Mouse (Mus musculus): ENCODE results near the gene Mthfd2l. TPM values are rescaled to one million over a fixed set of nuclear protein-coding genes. Genes with fewer than 3 reads are reported as not detected.

Gene Mthfd2l
- 28.6 and 61.9 TPM in 2 replicates for polyA plus RNA-seq (2012; rRNA removed; ENCODE audit: low replicate concordance)

DNA sequence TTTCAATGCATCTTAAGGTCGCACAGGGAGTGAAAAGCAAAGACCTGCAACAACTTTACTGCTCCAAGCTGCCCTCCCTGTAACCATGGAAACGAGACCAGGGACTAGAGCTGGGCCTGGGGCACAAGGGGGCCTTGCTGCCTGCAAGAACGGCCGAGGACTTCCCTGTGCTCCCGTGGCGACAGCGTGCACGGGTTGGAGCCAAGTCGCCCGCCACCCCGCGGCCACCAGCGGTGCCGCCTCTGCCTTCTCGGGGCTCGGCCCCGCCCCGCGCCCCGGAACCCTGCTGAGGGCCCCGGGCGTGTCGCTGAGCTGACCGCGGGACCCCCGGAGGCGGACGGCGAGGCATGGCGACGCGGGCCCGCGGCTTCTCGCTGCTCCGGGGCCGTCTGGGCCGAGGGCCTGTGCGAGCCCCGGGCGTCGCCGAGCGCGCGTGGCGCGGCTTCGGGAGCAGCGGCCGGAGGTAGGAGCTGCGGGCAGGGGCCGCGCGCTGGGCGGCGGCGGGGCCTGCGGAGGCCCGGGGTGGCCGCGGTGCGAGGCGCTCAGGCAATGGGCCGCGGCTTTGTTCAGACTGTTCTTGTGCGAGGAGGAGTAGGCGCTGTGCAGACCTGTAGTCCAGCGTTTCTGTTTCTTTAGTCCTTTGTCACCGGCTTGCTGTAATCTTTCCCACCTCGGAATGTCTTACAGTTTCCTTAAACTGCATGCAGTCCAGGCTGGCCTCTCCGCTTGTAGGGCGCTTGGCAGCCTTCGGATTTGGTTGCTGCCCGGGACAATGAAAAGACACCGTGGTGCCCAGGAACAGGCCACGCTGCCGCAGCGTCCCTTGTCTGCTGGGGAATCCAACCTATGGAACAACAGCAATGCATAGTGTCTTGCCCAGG, at the start of gene Mthfd2l:
Gene Mthfd2l, plus strand, starts transcription at position 147 of the 881 bp plus-strand sequence.

DNA sequence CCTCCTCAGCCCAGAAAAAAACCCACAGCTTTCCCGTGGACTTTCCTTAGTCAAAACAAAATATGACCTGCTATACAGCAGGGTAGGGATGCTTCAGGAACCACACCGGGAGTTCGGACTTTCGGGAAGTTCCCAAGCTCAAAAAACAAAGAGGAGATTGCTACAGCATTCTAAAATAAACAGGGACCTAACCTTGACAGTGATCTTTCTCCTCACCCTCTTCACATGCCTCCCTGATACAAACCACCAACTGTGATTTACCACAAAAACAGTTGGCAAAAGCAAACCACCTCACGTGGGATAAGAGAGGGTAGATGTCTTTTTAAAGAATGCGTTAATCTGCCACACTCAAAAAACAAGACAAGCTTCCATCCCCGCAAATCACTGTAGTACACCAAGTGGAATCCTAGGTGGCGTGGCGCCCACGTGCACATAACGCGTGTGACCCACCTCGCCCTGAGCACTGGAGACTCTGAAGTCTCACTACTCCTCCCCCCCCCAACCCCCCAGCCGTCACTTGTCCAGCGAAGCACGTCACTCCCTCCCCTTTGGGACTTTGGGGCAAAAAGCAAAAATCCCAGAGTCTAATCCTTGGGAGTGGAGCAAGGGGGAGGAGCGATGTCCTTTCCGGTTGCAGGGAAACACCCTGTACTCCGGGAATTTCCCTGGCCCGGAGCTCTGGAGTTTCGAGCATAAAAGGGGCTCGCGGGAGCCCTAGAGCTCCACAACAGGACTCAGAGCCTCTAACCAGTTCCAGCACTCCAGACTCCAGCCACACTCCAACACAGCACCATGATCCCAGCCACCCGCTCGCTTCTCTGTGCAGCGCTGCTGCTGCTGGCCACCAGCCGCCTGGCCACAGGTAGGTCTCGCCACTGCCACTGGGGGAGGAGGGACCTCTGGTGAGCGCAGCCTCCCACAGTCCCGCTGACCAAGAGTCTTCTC, 40.1 kb upstream of the Mthfd2l start, which contains the start of gene Cxcl1:
Gene Cxcl1, plus strand, starts transcription at position 723 of the 945 bp plus-strand sequence.

DNA sequence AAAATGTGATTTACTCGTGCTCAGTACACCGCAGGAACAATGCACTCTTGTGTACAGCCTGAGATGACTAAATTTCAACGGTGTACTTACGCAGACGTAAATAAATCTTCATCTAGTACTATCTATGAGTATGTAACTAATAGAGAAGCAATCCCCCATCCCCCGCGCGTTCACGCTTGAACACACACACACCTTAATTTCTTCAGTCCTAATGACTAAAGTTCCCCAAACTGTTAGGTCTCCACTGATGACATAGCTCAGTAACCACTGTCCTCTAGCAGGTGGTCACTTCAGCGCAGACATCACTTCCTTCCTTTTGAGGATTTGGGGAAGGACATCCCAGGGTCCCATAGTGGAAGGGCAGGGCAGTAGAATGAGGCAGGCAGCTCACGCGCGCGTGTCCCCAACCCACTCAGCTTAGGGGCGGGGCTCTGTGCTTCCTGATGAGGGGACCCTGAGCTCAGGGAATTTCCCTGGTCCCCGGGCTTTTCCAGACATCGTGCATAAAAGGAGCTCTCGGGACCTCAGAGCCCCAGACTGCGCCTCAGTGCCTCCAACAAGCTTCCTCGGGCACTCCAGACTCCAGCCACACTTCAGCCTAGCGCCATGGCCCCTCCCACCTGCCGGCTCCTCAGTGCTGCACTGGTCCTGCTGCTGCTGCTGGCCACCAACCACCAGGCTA, 27.4 kb upstream of the Mthfd2l start, which contains the start of gene Cxcl2:
Gene Cxcl2, plus strand, starts transcription at position 533 of the 682 bp plus-strand sequence.

DNA sequence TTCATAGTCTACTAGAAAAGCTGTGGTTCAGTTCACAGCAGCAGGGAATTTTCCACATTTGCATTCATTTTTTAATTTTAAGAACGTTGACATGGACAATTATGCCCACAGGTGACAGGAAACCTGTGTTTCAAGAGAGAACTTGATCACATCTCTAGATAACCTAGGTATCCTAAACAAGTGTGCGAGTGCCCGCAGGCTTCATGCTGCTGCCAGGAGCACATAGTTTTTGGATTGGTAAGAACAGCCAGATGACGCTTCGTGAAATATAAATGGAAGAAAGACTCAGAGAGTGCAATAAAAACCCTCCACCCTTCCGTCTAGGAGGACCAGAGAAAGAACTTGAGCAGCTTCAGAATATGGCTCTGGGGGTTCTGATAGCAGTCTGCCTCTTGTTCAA, 96.2 kb downstream of the Mthfd2l start, which contains the start of gene Epgn:
Gene Epgn, plus strand, starts transcription at position 301 of the 400 bp plus-strand sequence.

Other genes starting within 250 kb of the Mthfd2l start
- gene Cxcl5, start 171.8 kb upstream of the Mthfd2l start, polyA plus RNA-seq (2012; rRNA removed; ENCODE audit: low replicate concordance), result 0.31 and 0.96 TPM in 2 replicates
- gene Ppbp, start 162.6 kb upstream of the Mthfd2l start, polyA plus RNA-seq (2012; rRNA removed; ENCODE audit: low replicate concordance), result 0.28 TPM in 2 replicates
- gene Pf4, start 158.7 kb upstream of the Mthfd2l start, polyA plus RNA-seq (2012; rRNA removed; ENCODE audit: low replicate concordance), result 4.6 and 10.1 TPM in 2 replicates
- 0.09 and 0.56 TPM in 2 replicates for gene Cxcl3, start 145.0 kb upstream of the Mthfd2l start, polyA plus RNA-seq (2012; rRNA removed; ENCODE audit: low replicate concordance)
- gene Cxcl15, start 136.6 kb upstream of the Mthfd2l start, polyA plus RNA-seq (2012; rRNA removed; ENCODE audit: low replicate concordance), result not detected in 2 replicates
- gene Cxcl1, start 39.9 kb upstream of the Mthfd2l start, polyA plus RNA-seq (2012; rRNA removed; ENCODE audit: low replicate concordance), result 0.92 and 2.2 TPM in 2 replicates
- 0.04 and 2.0 TPM in 2 replicates for gene Cxcl2, start 27.2 kb upstream of the Mthfd2l start, polyA plus RNA-seq (2012; rRNA removed; ENCODE audit: low replicate concordance)
- not detected in 2 replicates for gene Epgn, start 96.3 kb downstream of the Mthfd2l start, polyA plus RNA-seq (2012; rRNA removed; ENCODE audit: low replicate concordance)
- 0.65 and 0.77 TPM in 2 replicates for gene Ereg, start 143.5 kb downstream of the Mthfd2l start, polyA plus RNA-seq (2012; rRNA removed; ENCODE audit: low replicate concordance)
- gene Areg, start 208.5 kb downstream of the Mthfd2l start, polyA plus RNA-seq (2012; rRNA removed; ENCODE audit: low replicate concordance), result 44.6 and 76.7 TPM in 2 replicates